Mouse (Mus musculus): ENCODE data around the gene Cald1. TPM values are rescaled to one million over a fixed set of nuclear protein-coding genes. Genes with fewer than 3 reads are reported as not detected.
A peak's percentile ranks its signal among the peaks of the same experiment; 100 is the strongest.

The Cald1 gene
- polyA plus RNA-seq, 1 experiment, result 24.7 TPM

- H3K36me3 ChIP-seq (ENCODE audit: control insufficient read depth, insufficient read depth, low read length), result no peaks in the 10 kb centered on the region
- H3K27me3 ChIP-seq (replicated peaks; ENCODE audit: control insufficient read depth, insufficient read depth, low read length), result no peaks in the 10 kb centered on the region
- peak; percentile 73 for DNase-seq
- 0 out of 2 replicates have a peak, but pooled peaks cover 2% of the 10 kb centered on the region for H3K4me1 ChIP-seq (ENCODE audit: control insufficient read depth, insufficient read depth, low read length)
- peak overlapping the region; percentile 76 for H3K27ac ChIP-seq (ENCODE audit: insufficient read depth, low read depth, low read length)
- H3K4me3 ChIP-seq (ENCODE audit: insufficient read depth, low read depth, low read length), result no peak overlapping the region
- no peak for TF ChIP-seq CTCF (conservative IDR thresholded peaks at IDR 0.05; ENCODE audit: insufficient read depth, insufficient read length, low read depth, low read length)
- no peak for TF ChIP-seq POLR2A (IDR thresholded peaks at IDR 0.05; ENCODE audit: low read depth, low read length)
- WGBS, result 13% methylated on average over 8 of the region's 8 CpGs
Measured at GRCm38 (mm10) chr6:34684886-34685285, 86.6 kb downstream of the Cald1 start.

GRCm38 (mm10) chr6:34688971-34689370 lies 90.7 kb downstream of the Cald1 start:
- no peaks in the 10 kb centered on the region for H3K27me3 ChIP-seq (replicated peaks; ENCODE audit: control insufficient read depth, insufficient read depth, low read length)
- TF ChIP-seq POLR2A (IDR thresholded peaks at IDR 0.05; ENCODE audit: low read depth, low read length), result no peak
- TF ChIP-seq CTCF (conservative IDR thresholded peaks at IDR 0.05; ENCODE audit: insufficient read depth, insufficient read length, low read depth, low read length), result no peak
- 0 out of 2 replicates have a peak, but pooled peaks cover 2% of the 10 kb centered on the region for H3K4me1 ChIP-seq (ENCODE audit: control insufficient read depth, insufficient read depth, low read length)
- no peak overlapping the region for H3K27ac ChIP-seq (ENCODE audit: insufficient read depth, low read depth, low read length)
- no peaks in the 10 kb centered on the region for H3K36me3 ChIP-seq (ENCODE audit: control insufficient read depth, insufficient read depth, low read length)
- 62% methylated on average over 2 of the region's 2 CpGs for WGBS
- no peak overlapping the region for H3K4me3 ChIP-seq (ENCODE audit: insufficient read depth, low read depth, low read length)
- DNase-seq, result peak; percentile 73

GRCm38 (mm10) chr6:34691416-34691815 lies 93.1 kb downstream of the Cald1 start:
- Histone ChIP-seq H3K27ac (ENCODE audit: insufficient read depth, low read depth, low read length) (no peak overlapping the region), H3K27me3 (replicated peaks; ENCODE audit: control insufficient read depth, insufficient read depth, low read length) (no peaks in the 10 kb centered on the region), H3K4me3 (ENCODE audit: insufficient read depth, low read depth, low read length) (no peak overlapping the region), H3K36me3 (ENCODE audit: control insufficient read depth, insufficient read depth, low read length) (no peaks in the 10 kb centered on the region), H3K4me1 (ENCODE audit: control insufficient read depth, insufficient read depth, low read length) (0 out of 2 replicates have a peak, but pooled peaks cover 2% of the 10 kb centered on the region)
- no peak for TF ChIP-seq CTCF (conservative IDR thresholded peaks at IDR 0.05; ENCODE audit: insufficient read depth, insufficient read length, low read depth, low read length)
- TF ChIP-seq POLR2A (IDR thresholded peaks at IDR 0.05; ENCODE audit: low read depth, low read length), result no peak
- no peak for DNase-seq
- 55% methylated on average over 7 of the region's 7 CpGs for WGBS

- TF ChIP-seq POLR2A (IDR thresholded peaks at IDR 0.05; ENCODE audit: low read depth, low read length) (no peak), CTCF (conservative IDR thresholded peaks at IDR 0.05; ENCODE audit: insufficient read depth, insufficient read length, low read depth, low read length) (no peak)
- Histone ChIP-seq H3K4me1 (ENCODE audit: control insufficient read depth, insufficient read depth, low read length) (no peaks in the 10 kb centered on the region), H3K4me3 (ENCODE audit: insufficient read depth, low read depth, low read length) (no peak overlapping the region), H3K36me3 (ENCODE audit: control insufficient read depth, insufficient read depth, low read length) (no peaks in the 10 kb centered on the region), H3K27me3 (replicated peaks; ENCODE audit: control insufficient read depth, insufficient read depth, low read length) (no peaks in the 10 kb centered on the region), H3K27ac (ENCODE audit: insufficient read depth, low read depth, low read length) (no peak overlapping the region)
- WGBS, result 75% methylated on average over 4 of the region's 4 CpGs
- no peak for DNase-seq
Measured at GRCm38 (mm10) chr6:34694096-34694495, 95.8 kb downstream of the Cald1 start.

- H3K27me3 ChIP-seq (replicated peaks; ENCODE audit: control insufficient read depth, insufficient read depth, low read length), result no peaks in the 10 kb centered on the region
- H3K36me3 ChIP-seq (ENCODE audit: control insufficient read depth, insufficient read depth, low read length), result no peaks in the 10 kb centered on the region
- no peak for DNase-seq
- 60% methylated on average over 1 of the region's 1 CpGs for WGBS
- TF ChIP-seq POLR2A (IDR thresholded peaks at IDR 0.05; ENCODE audit: low read depth, low read length), result no peak
- TF ChIP-seq CTCF (conservative IDR thresholded peaks at IDR 0.05; ENCODE audit: insufficient read depth, insufficient read length, low read depth, low read length), result no peak
- no peak overlapping the region for H3K4me3 ChIP-seq (ENCODE audit: insufficient read depth, low read depth, low read length)
- no peak overlapping the region for H3K27ac ChIP-seq (ENCODE audit: insufficient read depth, low read depth, low read length)
- 0 out of 2 replicates have a peak, but pooled peaks cover 2% of the 10 kb centered on the region for H3K4me1 ChIP-seq (ENCODE audit: control insufficient read depth, insufficient read depth, low read length)
Measured at GRCm38 (mm10) chr6:34703421-34704120, 105.3 kb downstream of the Cald1 start.

GRCm38 (mm10) chr6:34707521-34707920 lies 109.2 kb downstream of the Cald1 start:
- no peak for DNase-seq
- H3K27me3 ChIP-seq (replicated peaks; ENCODE audit: control insufficient read depth, insufficient read depth, low read length), result no peaks in the 10 kb centered on the region
- peaks cover 3% of the 10 kb centered on the region; the same call in 1 of the 2 replicates for H3K4me1 ChIP-seq (ENCODE audit: control insufficient read depth, insufficient read depth, low read length)
- no peak overlapping the region for H3K4me3 ChIP-seq (ENCODE audit: insufficient read depth, low read depth, low read length)
- TF ChIP-seq CTCF (conservative IDR thresholded peaks at IDR 0.05; ENCODE audit: insufficient read depth, insufficient read length, low read depth, low read length) (no peak), POLR2A (IDR thresholded peaks at IDR 0.05; ENCODE audit: low read depth, low read length) (no peak)
- H3K36me3 ChIP-seq (ENCODE audit: control insufficient read depth, insufficient read depth, low read length), result no peaks in the 10 kb centered on the region
- WGBS, result 52% methylated on average over 2 of the region's 2 CpGs
- H3K27ac ChIP-seq (ENCODE audit: insufficient read depth, low read depth, low read length), result no peak overlapping the region

GRCm38 (mm10) chr6:34708650-34709265 lies 110.5 kb downstream of the Cald1 start:
- peaks cover 6% of the 10 kb centered on the region; the same call in 1 of the 2 replicates for H3K4me1 ChIP-seq (ENCODE audit: control insufficient read depth, insufficient read depth, low read length)
- H3K27me3 ChIP-seq (replicated peaks; ENCODE audit: control insufficient read depth, insufficient read depth, low read length), result no peaks in the 10 kb centered on the region
- TF ChIP-seq POLR2A (IDR thresholded peaks at IDR 0.05; ENCODE audit: low read depth, low read length), result no peak
- no peak for TF ChIP-seq CTCF (conservative IDR thresholded peaks at IDR 0.05; ENCODE audit: insufficient read depth, insufficient read length, low read depth, low read length)
- DNase-seq, result peak; percentile 48
- peak overlapping the region; percentile 29; the same call in 1 of the 2 replicates for H3K27ac ChIP-seq (ENCODE audit: insufficient read depth, low read depth, low read length)
- no peaks in the 10 kb centered on the region for H3K36me3 ChIP-seq (ENCODE audit: control insufficient read depth, insufficient read depth, low read length)
- 18% methylated on average over 13 of the region's 13 CpGs for WGBS
- no peak overlapping the region for H3K4me3 ChIP-seq (ENCODE audit: insufficient read depth, low read depth, low read length)

All from kidney, adult 2 months (tissue).